Mouse (Mus musculus): ENCODE measurements around the gene Tmem252. TPM values are rescaled to one million over a fixed set of nuclear protein-coding genes. Genes with fewer than 3 reads are reported as not detected.
"Not testable (repeated sequence)": the region's sequence is repeated elsewhere in the genome, so short reads cannot be mapped to it uniquely, and the experiment has no call there.

The Tmem252 gene
- total RNA-seq, 2 experiments from 2014 or later = 0.14 to 0.20 TPM

- DNase-seq = peak; percentile 62
Measured at GRCm38 (mm10) chr19:24683016-24683720, 9.4 kb downstream of the Tmem252 start.

- no peak for DNase-seq
Measured at GRCm38 (mm10) chr19:24686411-24686810, 12.6 kb downstream of the Tmem252 start.

DNA sequence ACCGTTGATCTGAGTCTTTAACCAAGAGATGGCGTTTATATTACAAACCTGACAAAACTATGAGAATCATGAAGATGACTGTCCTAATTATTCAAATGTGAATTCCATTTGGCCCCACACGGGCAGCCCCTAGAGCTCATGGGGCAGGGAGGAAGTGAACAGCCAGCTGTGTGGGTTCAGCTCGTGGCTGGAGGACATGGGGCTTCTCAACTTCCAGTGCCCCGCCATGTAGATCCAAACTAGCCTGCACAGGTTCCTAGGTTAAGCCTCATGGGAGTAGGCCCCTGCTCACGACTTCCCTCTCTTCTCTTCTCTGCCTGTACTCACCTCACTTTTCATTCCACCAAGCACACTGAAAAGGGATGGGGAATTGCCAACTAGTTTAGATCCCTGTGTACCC lies 14.5 kb downstream of the Tmem252 start:
- no peak for DNase-seq

DNA sequence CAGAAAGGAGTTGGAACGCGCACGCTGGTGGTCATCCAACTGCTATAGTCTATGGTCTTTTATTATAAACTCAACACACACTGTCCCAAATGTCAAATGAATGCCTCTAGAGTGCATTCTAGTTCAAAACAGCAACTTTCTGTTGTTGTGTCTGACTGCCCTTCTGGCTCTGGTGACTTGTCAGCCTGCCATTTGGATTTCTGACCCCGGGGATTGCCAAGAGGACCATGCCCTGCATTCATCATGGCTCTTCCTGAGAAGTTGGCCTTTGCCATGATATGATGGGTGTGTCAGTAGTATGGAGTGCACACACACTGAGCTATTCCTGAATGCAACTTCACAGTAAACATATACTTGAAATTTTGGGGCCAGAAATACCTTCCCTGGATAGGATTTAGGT lies 15.7 kb downstream of the Tmem252 start:
- DNase-seq = no peak

DNA sequence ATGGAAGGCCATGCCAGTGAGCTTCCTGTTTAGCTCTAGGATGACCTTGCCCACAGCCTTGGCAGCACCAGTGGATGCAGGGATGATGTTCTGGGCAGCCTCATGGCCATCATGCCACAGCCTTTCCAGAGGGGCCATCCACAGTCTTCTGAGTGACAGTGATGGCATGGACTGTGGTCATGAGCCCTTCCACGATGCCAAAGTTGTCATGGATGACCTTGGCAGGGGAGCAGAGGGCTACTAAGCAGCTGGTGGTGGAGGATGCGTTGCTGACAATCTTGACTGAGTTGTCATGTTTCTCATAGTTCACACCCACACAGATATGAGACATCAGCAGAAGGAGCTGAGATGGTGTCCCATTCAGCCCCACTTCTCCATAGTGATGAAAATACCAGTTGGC lies 18.9 kb downstream of the Tmem252 start:
- DNase-seq = no peak

DNA sequence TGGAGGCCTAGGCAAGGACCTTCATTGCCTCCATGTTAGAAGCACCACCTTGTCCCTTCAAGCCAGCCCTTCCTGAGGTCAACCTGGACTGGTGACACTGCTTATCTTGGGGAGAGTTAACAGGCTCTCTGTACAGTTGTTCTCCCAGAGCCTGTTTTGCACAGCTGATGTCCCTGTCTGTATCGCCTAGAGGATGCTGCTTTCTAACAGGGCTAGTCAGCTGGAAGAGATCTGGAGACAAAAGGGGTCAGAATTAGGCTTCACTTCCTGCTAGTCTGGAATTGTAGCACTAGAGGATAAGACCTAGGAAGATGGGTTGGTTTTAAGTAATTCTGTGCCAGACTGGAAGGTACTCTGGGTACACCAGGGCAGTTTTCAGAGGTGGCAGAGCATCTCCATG lies 24.1 kb downstream of the Tmem252 start:
- no peak for DNase-seq

GRCm38 (mm10) chr19:24698651-24699050 lies 24.8 kb downstream of the Tmem252 start:
- no peak for DNase-seq

- no peak for DNase-seq
Measured at GRCm38 (mm10) chr19:24699196-24699595, 25.4 kb downstream of the Tmem252 start.

DNA sequence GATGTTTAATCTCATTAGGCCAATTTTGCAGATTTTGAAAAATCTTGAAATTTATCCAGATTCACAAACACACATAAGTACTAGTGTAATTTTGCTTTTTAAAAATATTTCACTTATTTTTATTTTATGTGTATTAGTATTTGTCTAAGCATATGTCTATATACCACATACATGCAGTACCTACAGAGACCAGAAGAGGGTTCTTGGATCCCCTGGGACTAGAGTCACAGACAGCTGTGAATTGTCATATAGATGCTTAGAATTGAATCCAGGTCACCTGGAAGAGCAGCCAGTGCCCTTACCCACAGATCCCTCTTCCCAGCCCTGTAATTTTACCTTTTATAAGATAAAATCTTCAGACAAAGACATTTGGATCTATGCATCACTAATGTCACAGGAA lies 26.1 kb downstream of the Tmem252 start:
- no peak for DNase-seq

DNA sequence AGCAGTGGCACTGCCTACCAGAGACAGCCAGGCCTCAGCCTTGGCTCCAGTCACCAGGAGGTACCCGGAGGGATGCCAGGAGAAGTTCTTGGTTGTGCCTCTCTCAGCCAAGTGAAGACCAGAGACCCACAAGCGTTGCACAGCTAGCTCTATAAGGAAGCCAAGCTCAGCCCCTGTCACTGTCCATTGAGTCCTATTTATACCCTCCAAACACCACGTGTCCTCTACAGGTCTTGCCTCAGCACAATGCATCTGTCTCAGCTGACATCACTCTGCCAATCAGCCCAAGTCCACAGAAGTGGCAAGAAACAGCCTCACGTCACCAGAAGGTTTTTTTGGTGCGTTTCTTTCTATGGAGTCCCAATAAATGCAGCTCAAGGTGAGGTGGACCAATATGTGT lies 26.9 kb downstream of the Tmem252 start:
- no peak for DNase-seq

GRCm38 (mm10) chr19:24701716-24702115 lies 27.9 kb downstream of the Tmem252 start:
- no peak for DNase-seq

DNA sequence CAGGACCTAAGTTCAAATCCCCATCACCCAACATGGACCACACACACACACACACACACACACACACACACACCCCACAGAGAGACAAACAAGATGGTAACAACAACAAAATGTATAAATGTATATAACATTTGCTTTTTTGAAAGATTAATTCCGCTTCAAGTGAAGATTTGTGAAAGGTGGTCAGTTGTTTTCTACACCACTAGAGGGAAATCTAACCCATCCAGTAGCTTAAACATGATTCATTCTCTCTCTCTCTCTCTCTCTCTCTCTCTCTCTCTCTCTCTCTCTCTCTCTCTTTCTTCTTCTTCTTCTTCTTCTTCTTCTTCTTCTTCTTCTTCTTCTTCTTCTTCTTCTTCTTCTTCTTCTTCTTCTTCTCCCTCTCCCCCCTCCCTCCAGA lies 29.4 kb downstream of the Tmem252 start:
- not testable (repeated sequence) for DNase-seq

DNA sequence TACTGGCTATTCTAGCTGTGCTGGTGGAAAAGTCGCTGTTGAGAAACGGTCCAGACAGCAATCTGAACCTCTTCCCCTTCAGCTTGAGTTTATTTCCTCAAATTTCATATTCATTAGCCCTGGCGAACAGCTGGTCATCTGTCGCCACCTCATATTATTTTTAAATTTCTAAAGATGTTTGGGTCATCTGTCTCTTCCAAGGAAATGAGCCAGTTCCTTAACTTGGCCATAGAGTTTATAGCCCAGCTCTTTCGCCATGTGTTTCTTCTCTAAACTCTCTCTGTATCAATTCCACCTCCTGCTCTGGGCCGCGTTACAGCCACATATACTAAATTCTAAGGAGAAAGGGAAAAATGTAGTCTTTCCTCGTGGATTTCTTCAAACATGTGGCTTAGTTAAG lies 29.9 kb downstream of the Tmem252 start:
- no peak for DNase-seq

DNA sequence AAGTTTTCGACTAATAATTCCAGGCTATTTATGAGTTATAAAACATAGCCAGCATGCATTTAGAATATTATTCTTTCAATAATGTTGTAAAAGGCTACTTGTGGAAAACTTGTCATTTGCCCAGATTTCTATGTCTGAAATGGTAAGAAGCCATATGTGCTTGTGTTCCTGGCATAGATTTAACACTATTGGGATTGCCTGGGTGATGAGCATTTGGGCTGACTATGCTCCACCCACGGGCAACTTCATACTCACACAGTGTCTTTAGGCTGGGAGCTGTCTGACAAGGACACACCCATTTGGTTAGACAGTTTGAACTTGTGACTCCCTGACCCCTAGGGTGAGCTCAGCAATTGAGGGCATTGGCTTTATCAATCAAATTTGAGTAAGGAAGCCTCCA lies 30.5 kb downstream of the Tmem252 start:
- no peak for DNase-seq

GRCm38 (mm10) chr19:24705395-24705794 lies 31.6 kb downstream of the Tmem252 start:
- DNase-seq = peak; percentile 52

DNA sequence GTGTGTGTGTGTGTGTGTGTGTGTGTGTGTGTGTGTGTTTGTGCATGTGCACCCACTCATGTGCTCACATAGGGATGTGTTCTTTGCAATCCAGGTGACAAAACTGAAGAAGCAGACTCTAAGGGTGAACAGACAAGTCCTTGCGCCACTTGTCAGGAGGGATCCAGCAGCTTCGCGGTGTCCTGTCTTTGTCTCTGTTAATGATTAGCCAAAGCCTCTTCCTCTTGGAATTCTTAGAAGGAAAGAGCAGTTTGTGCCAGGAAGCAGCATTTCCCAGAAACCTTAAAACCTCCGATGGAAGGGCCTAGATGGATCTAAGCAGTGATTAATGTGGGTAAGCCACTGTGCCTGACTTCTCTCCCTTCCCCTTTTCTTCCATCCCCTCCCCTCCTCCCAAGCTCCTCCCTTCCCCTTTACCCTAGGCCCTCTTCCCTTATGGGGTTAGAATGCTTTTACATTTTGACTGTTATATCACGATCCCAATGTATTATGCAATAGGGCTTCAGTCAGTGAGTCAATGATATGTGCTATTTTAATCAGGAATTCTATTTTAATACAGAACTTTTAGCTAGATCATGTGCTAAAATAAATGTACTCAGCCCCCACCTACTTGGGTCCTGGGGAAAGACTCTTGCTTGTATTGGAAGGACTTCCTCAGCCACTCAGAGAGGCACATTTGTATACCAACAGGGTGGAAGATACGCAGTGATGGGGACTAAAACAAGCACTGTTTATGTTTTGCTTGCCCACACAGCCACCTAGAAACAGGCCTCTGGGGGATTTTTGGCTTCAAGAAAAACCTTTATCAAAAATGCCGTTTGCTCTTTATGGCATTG lies 33.5 kb downstream of the Tmem252 start:
- DNase-seq = no peak

- DNase-seq = peak; percentile 43
Measured at GRCm38 (mm10) chr19:24708032-24708431, 34.2 kb downstream of the Tmem252 start.

- no peak for DNase-seq
Measured at GRCm38 (mm10) chr19:24716303-24717097, 42.7 kb downstream of the Tmem252 start.

GRCm38 (mm10) chr19:24718021-24718420 lies 44.2 kb downstream of the Tmem252 start:
- no peak for DNase-seq

GRCm38 (mm10) chr19:24719504-24719903 lies 45.7 kb downstream of the Tmem252 start:
- DNase-seq = no peak

GRCm38 (mm10) chr19:24720448-24720847 lies 46.6 kb downstream of the Tmem252 start:
- DNase-seq = no peak

DNA sequence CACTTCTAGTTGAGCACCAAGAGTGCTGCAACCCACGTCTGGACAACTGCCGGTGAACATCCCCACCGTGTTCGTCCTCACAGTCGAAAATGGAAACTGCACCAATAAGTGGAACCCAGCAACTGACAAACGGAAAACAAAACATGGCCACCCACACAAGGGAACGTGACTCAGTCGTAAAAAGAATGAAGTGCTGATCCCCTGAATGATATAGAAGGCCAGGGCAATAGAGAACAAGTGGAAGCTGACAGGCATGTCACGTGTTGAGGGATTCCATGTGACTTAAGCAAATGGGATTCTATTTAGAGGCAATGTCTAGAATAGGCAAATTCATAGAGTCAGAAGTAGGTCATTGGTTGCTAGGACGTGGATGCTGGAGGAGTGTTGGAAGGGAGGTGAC lies 50.6 kb downstream of the Tmem252 start:
- DNase-seq = no peak

GRCm38 (mm10) chr19:24730661-24731060 lies 56.9 kb downstream of the Tmem252 start:
- DNase-seq = peak; percentile 38
